Mouse (Mus musculus) spleen, postnatal 0 days (tissue): ENCODE results near the gene 9130230L23Rik. TPM values are rescaled to one million over a fixed set of nuclear protein-coding genes. Genes with fewer than 3 reads are reported as not detected.

ENCODE experiments used
- polyA plus RNA-seq: library from polyadenylated mRNA; unstranded; fragments of >200 nt; fragmentation: Nextera tagmentation; extraction: Ambion mirVana; gene quantifications from 2 replicates; pipeline ENCODE4 v1.2.1, GENCODE M21; 2015

9130230L23Rik gene
- polyA plus RNA-seq: 0.10 TPM in 1 of 2 replicates, not detected in the other

GRCm38 (mm10) chr5:66004134-66004925 is at the start of gene 9130230L23Rik:
TSS of gene 9130230L23Rik (minus strand) at chr5:66004285.

GRCm38 (mm10) chr5:65934783-65935182 is 69.3 kb downstream of the 9130230L23Rik start, which contains the start of gene Chrna9:
TSS of gene Chrna9 (plus strand) at chr5:65934921.

Other genes starting within 250 kb of the 9130230L23Rik start
- gene N4bp2, start 240.8 kb downstream of the 9130230L23Rik start, polyA plus RNA-seq: 10.1 and 11.4 TPM in 2 replicates
- gene Rhoh, start 143.1 kb downstream of the 9130230L23Rik start, polyA plus RNA-seq: 8.0 and 11.6 TPM in 2 replicates
- not detected in 2 replicates for gene Chrna9, start 69.4 kb downstream of the 9130230L23Rik start, polyA plus RNA-seq
- gene Rbm47, start 168.8 kb upstream of the 9130230L23Rik start, polyA plus RNA-seq: 5.0 and 5.5 TPM in 2 replicates